Mouse (Mus musculus): ENCODE results near the gene Pnpla1. TPM values are rescaled to one million over a fixed set of nuclear protein-coding genes. Genes with fewer than 3 reads are reported as not detected.

Gene Pnpla1
- polyA plus RNA-seq, 1 experiment, result not detected

GRCm38 (mm10) chr17:28928004-28928403 lies 69.8 kb downstream of the Pnpla1 start:
- no peak for TF ChIP-seq POLR2A (IDR thresholded peaks at IDR 0.05; ENCODE audit: borderline replicate concordance, extremely low read depth, insufficient read depth, insufficient read length, poor library complexity, severe bottlenecking)
- no peak for TF ChIP-seq CTCF (IDR thresholded peaks at IDR 0.05; ENCODE audit: borderline replicate concordance, extremely low read depth, insufficient read depth, insufficient read length)
- no peak for DNase-seq (ENCODE audit: low read depth)

- no peak for TF ChIP-seq POLR2A (IDR thresholded peaks at IDR 0.05; ENCODE audit: borderline replicate concordance, extremely low read depth, insufficient read depth, insufficient read length, poor library complexity, severe bottlenecking)
- TF ChIP-seq CTCF (IDR thresholded peaks at IDR 0.05; ENCODE audit: borderline replicate concordance, extremely low read depth, insufficient read depth, insufficient read length), result no peak
- DNase-seq (ENCODE audit: low read depth), result no peak
These were observed 71.2 kb downstream of the Pnpla1 start for GRCm38 (mm10) chr17:28929369-28929768.

GRCm38 (mm10) chr17:28930392-28931074 lies 72.3 kb downstream of the Pnpla1 start:
- no peak for TF ChIP-seq POLR2A (IDR thresholded peaks at IDR 0.05; ENCODE audit: borderline replicate concordance, extremely low read depth, insufficient read depth, insufficient read length, poor library complexity, severe bottlenecking)
- peak; percentile 23; the same call in 1 of the 2 replicates for TF ChIP-seq CTCF (IDR thresholded peaks at IDR 0.05; ENCODE audit: borderline replicate concordance, extremely low read depth, insufficient read depth, insufficient read length)

GRCm38 (mm10) chr17:28931436-28932211 lies 73.4 kb downstream of the Pnpla1 start:
- no peak for TF ChIP-seq POLR2A (IDR thresholded peaks at IDR 0.05; ENCODE audit: borderline replicate concordance, extremely low read depth, insufficient read depth, insufficient read length, poor library complexity, severe bottlenecking)
- no peak for DNase-seq (ENCODE audit: low read depth)

More at GRCm38 (mm10) chr17:28930392-28931074, 72.3 kb downstream of the Pnpla1 start:
- DNase-seq (ENCODE audit: low read depth), result peak; percentile 87

- DNase-seq (ENCODE audit: low read depth), result no peak
- no peak for TF ChIP-seq CTCF (IDR thresholded peaks at IDR 0.05; ENCODE audit: borderline replicate concordance, extremely low read depth, insufficient read depth, insufficient read length)
- TF ChIP-seq POLR2A (IDR thresholded peaks at IDR 0.05; ENCODE audit: borderline replicate concordance, extremely low read depth, insufficient read depth, insufficient read length, poor library complexity, severe bottlenecking), result no peak
These were observed 74.1 kb downstream of the Pnpla1 start for GRCm38 (mm10) chr17:28932274-28932673.

GRCm38 (mm10) chr17:28934120-28934916 lies 76.1 kb downstream of the Pnpla1 start:
- no peak for TF ChIP-seq POLR2A (IDR thresholded peaks at IDR 0.05; ENCODE audit: borderline replicate concordance, extremely low read depth, insufficient read depth, insufficient read length, poor library complexity, severe bottlenecking)
- no peak for TF ChIP-seq CTCF (IDR thresholded peaks at IDR 0.05; ENCODE audit: borderline replicate concordance, extremely low read depth, insufficient read depth, insufficient read length)
- no peak for DNase-seq (ENCODE audit: low read depth)

- DNase-seq (ENCODE audit: low read depth), result no peak
- TF ChIP-seq CTCF (IDR thresholded peaks at IDR 0.05; ENCODE audit: borderline replicate concordance, extremely low read depth, insufficient read depth, insufficient read length) (no peak), POLR2A (IDR thresholded peaks at IDR 0.05; ENCODE audit: borderline replicate concordance, extremely low read depth, insufficient read depth, insufficient read length, poor library complexity, severe bottlenecking) (no peak)
These were observed 77.9 kb downstream of the Pnpla1 start for GRCm38 (mm10) chr17:28936133-28936532.

GRCm38 (mm10) chr17:28936622-28937345 lies 78.6 kb downstream of the Pnpla1 start:
- no peak for DNase-seq (ENCODE audit: low read depth)

More at GRCm38 (mm10) chr17:28936622-28937345, 78.6 kb downstream of the Pnpla1 start:
- TF ChIP-seq CTCF (IDR thresholded peaks at IDR 0.05; ENCODE audit: borderline replicate concordance, extremely low read depth, insufficient read depth, insufficient read length) (peak; percentile 54), POLR2A (IDR thresholded peaks at IDR 0.05; ENCODE audit: borderline replicate concordance, extremely low read depth, insufficient read depth, insufficient read length, poor library complexity, severe bottlenecking) (no peak)

Other genes starting within 250 kb of the Pnpla1 start
- 61.8 and 75.6 TPM in 2 replicates for gene Srpk1, start 235.7 kb upstream of the Pnpla1 start, polyA plus RNA-seq (2012; rRNA removed)
- 3.1 and 3.2 TPM in 2 replicates for gene Slc26a8, start 168.2 kb upstream of the Pnpla1 start, polyA plus RNA-seq (2012; rRNA removed)
- 64.7 and 66.2 TPM in 2 replicates for gene Mapk14, start 167.1 kb upstream of the Pnpla1 start, polyA plus RNA-seq (2012; rRNA removed)
- 0.53 and 0.89 TPM in 2 replicates for gene AC170998.1, start 132.3 kb upstream of the Pnpla1 start, polyA plus RNA-seq (2012; rRNA removed)
- gene Mapk13, start 89.1 kb upstream of the Pnpla1 start, polyA plus RNA-seq (2012; rRNA removed), result 1.3 and 2.1 TPM in 2 replicates
- 46.1 and 47.5 TPM in 2 replicates for gene Brpf3, start 57.3 kb upstream of the Pnpla1 start, polyA plus RNA-seq (2012; rRNA removed)
- 0.69 and 0.98 TPM in 2 replicates for gene 4930539E08Rik, start 56.9 kb downstream of the Pnpla1 start, polyA plus RNA-seq (2012; rRNA removed)
- not detected in 2 replicates for gene Pxt1, start 85.4 kb downstream of the Pnpla1 start, polyA plus RNA-seq (2012; rRNA removed)
- gene Kctd20, start 93.5 kb downstream of the Pnpla1 start, polyA plus RNA-seq (2012; rRNA removed), result 73.1 and 75.8 TPM in 2 replicates
- 107 and 125 TPM in 2 replicates for gene Stk38, start 149.6 kb downstream of the Pnpla1 start, polyA plus RNA-seq (2012; rRNA removed)
- gene Srsf3, start 174.2 kb downstream of the Pnpla1 start, polyA plus RNA-seq (2012; rRNA removed), result 330 and 391 TPM in 2 replicates
- 23.9 and 28.9 TPM in 2 replicates for gene Cdkn1a, start 232.6 kb downstream of the Pnpla1 start, polyA plus RNA-seq (2012; rRNA removed)

Data from brain, embryonic 14.5 days (tissue).